Mouse (Mus musculus) monocyte, adult 5-6 weeks (primary cell): ENCODE measurements around the gene Cnih3. TPM values are rescaled to one million over a fixed set of nuclear protein-coding genes. Genes with fewer than 3 reads are reported as not detected.

Source experiments
- ATAC-seq: fragments of 153-309, 156-312 bp; replicated peaks from 2 replicates; pipeline ENCODE4 v1.8.0; 2017; ENCODE audit warnings: mild to moderate bottlenecking; ENCODE audit not compliant: low TSS enrichment, insufficient number of reproducible peaks, severe bottlenecking, poor library complexity, low FRiP score
- total RNA-seq: library from RNA; stranded (forward); fragments of 200-1000, 200-491, 200-594 nt; gene quantifications from 3 replicates; pipeline ENCODE4 v1.2.3, GENCODE M21; 2017

The Cnih3 gene
- total RNA-seq, 1 experiment from 2014 or later = not detected

DNA sequence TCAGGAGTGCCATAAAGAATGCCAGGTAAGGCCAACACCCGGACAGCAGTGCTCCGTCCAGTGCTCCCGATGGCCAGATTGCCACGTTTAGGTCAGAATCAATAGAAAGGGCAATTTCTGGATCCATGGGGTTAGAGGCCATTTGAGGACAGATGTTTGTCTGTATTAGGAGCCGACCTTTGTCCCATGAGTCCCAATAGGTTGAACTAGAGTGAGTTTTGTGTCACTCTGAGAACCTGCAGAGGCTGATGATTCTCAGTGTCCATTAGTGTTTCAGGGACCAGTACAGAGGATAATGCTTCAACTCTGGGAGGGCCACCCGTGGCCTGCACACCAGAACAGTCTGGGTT lies 114.9 kb downstream of the Cnih3 start:
- ATAC-seq = no peak

DNA sequence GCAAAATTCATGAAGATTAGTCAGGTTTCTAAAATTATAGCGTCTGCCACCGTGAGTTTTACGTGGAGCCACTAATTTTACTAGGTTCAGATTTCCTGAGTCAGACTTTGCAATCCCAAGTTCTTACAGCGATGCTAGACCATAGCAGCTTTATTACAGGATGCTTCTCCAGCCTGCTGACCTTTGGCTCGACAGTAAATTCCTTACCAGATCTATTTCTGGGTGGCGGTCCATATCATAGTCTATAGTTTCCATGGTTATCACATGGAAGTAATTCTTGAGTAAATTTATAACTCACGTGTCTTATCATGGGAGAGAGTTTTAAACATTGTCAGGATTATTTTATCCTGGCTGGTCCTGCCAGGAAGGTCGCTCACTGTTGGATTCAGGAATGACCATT lies 117.0 kb downstream of the Cnih3 start:
- no peak for ATAC-seq

DNA sequence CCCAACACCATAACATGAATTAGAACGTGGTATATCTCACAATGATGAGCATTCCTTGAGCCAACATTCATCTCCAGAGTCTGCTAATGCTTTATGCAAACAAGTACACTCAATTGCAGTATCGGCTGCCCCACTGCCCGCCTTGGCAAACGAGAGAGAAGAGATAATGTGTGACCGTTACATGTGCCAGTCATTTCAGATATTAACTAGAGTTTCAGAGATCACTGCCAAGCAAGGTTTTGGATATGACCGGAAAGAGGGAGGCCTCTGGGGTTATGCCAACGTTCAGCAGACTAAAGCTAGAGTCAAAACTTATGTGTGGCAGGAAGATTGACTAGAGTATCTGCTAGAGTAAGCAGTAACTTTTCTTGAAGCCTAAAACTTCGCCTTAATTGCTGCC lies 123.7 kb downstream of the Cnih3 start:
- no peak for ATAC-seq

DNA sequence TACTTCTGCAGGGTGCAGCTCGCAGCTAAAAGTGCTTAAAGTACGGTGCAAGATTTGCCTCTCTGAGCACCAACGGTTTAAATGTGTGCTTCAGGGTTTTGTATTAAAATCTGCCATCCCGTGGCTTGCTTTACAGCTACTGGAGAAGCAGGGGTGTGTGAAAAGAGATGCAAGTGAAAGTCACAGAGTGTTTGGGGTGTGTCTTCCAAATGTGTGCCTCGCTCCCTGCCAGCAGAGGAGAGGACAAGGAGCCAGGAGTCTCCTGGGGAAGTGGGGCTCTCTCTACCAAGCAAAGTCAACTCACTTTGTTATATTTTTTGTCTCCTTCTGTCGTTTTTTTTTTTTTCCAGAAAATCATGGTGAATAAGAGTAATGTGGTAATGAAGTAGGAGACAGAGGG lies 124.1 kb downstream of the Cnih3 start:
- no peak for ATAC-seq

DNA sequence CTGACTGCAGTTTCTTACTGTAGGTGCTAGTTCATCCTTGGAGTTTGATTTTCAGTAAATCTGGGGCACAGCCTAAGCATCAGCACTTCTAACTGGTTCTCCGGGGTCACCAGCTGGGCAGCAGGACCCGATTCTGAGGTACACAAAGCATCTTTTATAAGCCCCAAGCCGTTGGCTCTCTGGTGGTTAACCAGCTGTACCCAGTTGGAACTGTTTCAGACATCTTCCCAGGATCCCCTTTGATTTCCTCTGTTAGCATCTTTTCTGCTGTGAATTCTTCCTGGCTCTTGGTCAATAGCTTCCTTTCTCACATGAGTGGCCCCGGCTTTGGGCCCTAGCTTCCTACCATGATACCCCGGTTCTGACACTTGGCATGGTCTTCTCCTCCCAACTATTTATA lies 132.3 kb downstream of the Cnih3 start:
- no peak for ATAC-seq

DNA sequence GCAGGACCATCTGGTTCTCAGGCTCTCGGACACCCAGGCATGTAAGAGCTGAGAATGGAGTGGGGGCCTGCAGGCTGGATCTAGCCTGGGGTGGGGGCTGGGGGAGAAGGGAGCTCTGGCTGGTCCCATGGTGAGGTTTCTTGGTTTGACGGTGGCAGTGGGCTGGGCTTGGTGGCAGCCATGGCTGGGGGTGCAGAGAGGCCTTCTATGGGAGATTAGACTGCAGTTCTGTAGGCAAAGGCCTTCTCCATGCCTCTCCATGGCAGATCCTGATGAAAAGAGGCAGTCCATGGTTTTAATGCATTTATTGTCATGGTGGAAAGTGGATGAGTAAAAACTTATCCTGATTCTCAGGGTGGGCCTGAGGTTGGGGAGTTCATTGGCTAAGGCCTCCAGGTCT lies 151.0 kb downstream of the Cnih3 start:
- no peak for ATAC-seq

DNA sequence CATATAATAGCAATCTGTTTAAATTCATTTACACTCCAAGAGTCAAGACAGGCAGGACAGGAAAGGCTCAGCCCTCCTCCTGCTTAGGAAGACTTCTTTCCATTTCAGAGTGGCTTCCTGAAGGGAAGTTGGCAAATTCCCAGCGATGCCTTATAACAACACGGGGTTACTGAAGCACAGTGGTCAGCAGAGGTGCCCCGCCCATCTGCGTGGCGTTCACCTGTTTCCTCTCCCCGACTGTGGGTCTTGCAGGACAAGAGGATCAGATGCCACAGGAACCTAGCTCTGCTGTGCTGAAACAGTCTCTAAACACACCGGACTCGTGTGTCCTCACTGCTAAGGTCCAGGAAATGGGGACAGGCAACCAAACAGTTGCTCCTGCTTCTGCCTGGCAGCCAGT lies 152.9 kb downstream of the Cnih3 start:
- no peak for ATAC-seq

Other genes with a start within 250 kb of the Cnih3 start
- gene Nvl, start 208.4 kb upstream of the Cnih3 start, total RNA-seq = 14.4 to 23.4 TPM (median 16.9 TPM) in 3 replicates
- gene Cnih4, start 207.9 kb upstream of the Cnih3 start, total RNA-seq = 40.8 to 110 TPM (median 110 TPM) in 3 replicates
- gene Wdr26, start 140.6 kb upstream of the Cnih3 start, total RNA-seq = 228 to 273 TPM (median 242 TPM) in 3 replicates
- not detected in 3 replicates for gene Ccdc121, start 158.8 kb downstream of the Cnih3 start, total RNA-seq
- 1.4 to 4.2 TPM (median 4.0 TPM) in 3 replicates for gene Dnah14, start 223.9 kb downstream of the Cnih3 start, total RNA-seq